Mouse (Mus musculus) frontal cortex, postnatal 36 days (tissue): ENCODE results near the gene Fkbp10.

Source experiments
- DNase-seq, 2 experiments: peaks; one replicate each; pipeline ENCODE4 v3.0.0; 2022; ENCODE audit warnings: low spot score in 2 of 2

The Fkbp10 gene

GRCm38 (mm10) chr11:100409686-100410085, 5.8 kb upstream of the Fkbp10 start:
- no peak for DNase-seq

GRCm38 (mm10) chr11:100411736-100412135, 3.8 kb upstream of the Fkbp10 start:
- DNase-seq, result no peak

- DNase-seq, result no peak
Measured at GRCm38 (mm10) chr11:100413541-100413940, 2.0 kb upstream of the Fkbp10 start.

- peak in 1 of 2 experiments; percentile 80 for DNase-seq
Measured at GRCm38 (mm10) chr11:100414021-100414913, 1.2 kb upstream of the Fkbp10 start, which contains the start of gene P3h4. Gene P3h4, minus strand, starts transcription at chr11:100414836.

GRCm38 (mm10) chr11:100421537-100421936, 6.0 kb downstream of the Fkbp10 start:
- no peak for DNase-seq

- no peak for DNase-seq
Measured at GRCm38 (mm10) chr11:100423836-100424235, 8.3 kb downstream of the Fkbp10 start.

- peak in 1 of 2 experiments; percentile 69 for DNase-seq
Measured at GRCm38 (mm10) chr11:100425851-100426250, 10.4 kb downstream of the Fkbp10 start.

GRCm38 (mm10) chr11:100426820-100427219, 11.3 kb downstream of the Fkbp10 start:
- no peak for DNase-seq

- DNase-seq, result peak in 1 of 2 experiments; percentile 40
Measured at GRCm38 (mm10) chr11:100428612-100429199, 13.2 kb downstream of the Fkbp10 start.

- no peak for DNase-seq
Measured at GRCm38 (mm10) chr11:100430052-100430451, 14.6 kb downstream of the Fkbp10 start.

GRCm38 (mm10) chr11:100432002-100432401, 16.5 kb downstream of the Fkbp10 start:
- DNase-seq, result no peak

GRCm38 (mm10) chr11:100435678-100436246, 20.3 kb downstream of the Fkbp10 start:
- no peak for DNase-seq

- no peak for DNase-seq
Measured at GRCm38 (mm10) chr11:100437901-100438300, 22.4 kb downstream of the Fkbp10 start.

- peak; percentile 81 to 87 for DNase-seq
Measured at GRCm38 (mm10) chr11:100440691-100441522, 25.4 kb downstream of the Fkbp10 start.

GRCm38 (mm10) chr11:100441797-100442196, 26.3 kb downstream of the Fkbp10 start, which contains the start of the genes Nt5c3b and Klhl10:
Gene Nt5c3b, minus strand, starts transcription at chr11:100441808.
Gene Klhl10, plus strand, starts transcription at chr11:100441917.
- DNase-seq, result no peak

GRCm38 (mm10) chr11:100442625-100443024, 27.1 kb downstream of the Fkbp10 start:
- DNase-seq, result no peak

GRCm38 (mm10) chr11:100457247-100457646, 41.8 kb downstream of the Fkbp10 start:
- no peak for DNase-seq

- DNase-seq, result no peak
Measured at GRCm38 (mm10) chr11:100457711-100458110, 42.2 kb downstream of the Fkbp10 start.

GRCm38 (mm10) chr11:100462699-100463098, 47.2 kb downstream of the Fkbp10 start:
- DNase-seq, result peak in 1 of 2 experiments; percentile 50

GRCm38 (mm10) chr11:100465229-100465792, 49.8 kb downstream of the Fkbp10 start:
- no peak for DNase-seq

GRCm38 (mm10) chr11:100465833-100466232, 50.3 kb downstream of the Fkbp10 start:
- no peak for DNase-seq
